Mouse (Mus musculus) CH12.LX (cell line): ENCODE measurements around the gene Gorasp1. TPM values are rescaled to one million over a fixed set of nuclear protein-coding genes. Genes with fewer than 3 reads are reported as not detected.
A peak's percentile ranks its signal among the peaks of the same experiment; 100 is the strongest.

Source experiments
- DNase-seq: peaks from one replicate; pipeline ENCODE4 v3.0.0-alpha.2; 2013; ENCODE audit errors: extremely low read depth
- H3K27ac ChIP-seq: 2 replicates; pipeline ENCODE4 v1.5.1; 2012; ENCODE audit warnings: low read depth, mild to moderate bottlenecking, control low read depth, moderate library complexity; ENCODE audit not compliant: insufficient read depth
- H3K27me3 ChIP-seq: replicated peaks from 2 replicates; pipeline ENCODE3; 2012; ENCODE audit warnings: inconsistent platforms
- H3K36me3 ChIP-seq, 2 experiments: replicated peaks in 1 of 2; 2 replicates each; pipeline versions ENCODE3 to v1.6.1; 2012; ENCODE audit warnings: inconsistent platforms in 1 of 2, low read length in 1 of 2, mild to moderate bottlenecking in 1 of 2, mixed read lengths in 1 of 2, moderate library complexity in 1 of 2; ENCODE audit not compliant: control insufficient read depth in 1 of 2, insufficient read depth in 1 of 2
- H3K4me1 ChIP-seq, 2 experiments: 2 replicates each; pipeline ENCODE4 v1.6.1; 2012; ENCODE audit warnings: inconsistent platforms in 1 of 2, moderate library complexity in 1 of 2; ENCODE audit not compliant: insufficient read depth in 2 of 2, control insufficient read depth in 1 of 2
- H3K4me2 ChIP-seq: 2 replicates; pipeline ENCODE4 v1.6.1; 2012; ENCODE audit warnings: low read depth, mild to moderate bottlenecking, control low read depth; ENCODE audit not compliant: poor library complexity, insufficient read depth, severe bottlenecking
- H3K4me3 ChIP-seq, 3 experiments: fragments of 150-350 bp in 1 of 3; sonication (generic) in 1 of 3; replicated peaks in 1 of 3; 2 replicates each; pipeline versions ENCODE3 to v1.5.1; 2011 to 2012; ENCODE audit warnings: low read depth in 2 of 3, low read length in 2 of 3, mild to moderate bottlenecking in 2 of 3, moderate library complexity in 2 of 3, control low read depth in 1 of 3, improper control_type of control experiment in 1 of 3, inconsistent platforms in 1 of 3, mixed read lengths in 1 of 3; ENCODE audit not compliant: poor library complexity in 1 of 3
- H3K79me2 ChIP-seq: replicated peaks from 2 replicates; pipeline ENCODE4 v1.6.1; 2012; ENCODE audit warnings: mild to moderate bottlenecking, moderate library complexity; ENCODE audit not compliant: control insufficient read depth, poor library complexity, insufficient read depth, severe bottlenecking; ENCODE audit errors: extremely low read depth
- H3K9ac ChIP-seq: 2 replicates; pipeline ENCODE4 v1.6.1; 2012; ENCODE audit warnings: low read depth, mild to moderate bottlenecking, control low read depth, moderate library complexity; ENCODE audit not compliant: insufficient read depth
- H3K9me3 ChIP-seq: replicated peaks from 2 replicates; pipeline ENCODE3; 2012; ENCODE audit warnings: low read length, inconsistent platforms, mixed read lengths
- CHD1 ChIP-seq: IDR thresholded peaks from 2 replicates; pipeline ENCODE4 v1.6.1; 2012; ENCODE audit warnings: low read depth, low read length, improper control_type of control experiment, inconsistent platforms
- CHD2 ChIP-seq: IDR thresholded peaks from 2 replicates; pipeline ENCODE4 v1.6.1; 2011; ENCODE audit warnings: low read length, improper control_type of control experiment
- CTCF ChIP-seq, 2 experiments: IDR thresholded peaks in 1 of 2; conservative IDR thresholded peaks in 1 of 2; 2 replicates each; pipeline ENCODE4 v1.5.1; 2011 to 2012; ENCODE audit warnings: low read depth in 2 of 2, low read length in 2 of 2, improper control_type of control experiment in 1 of 2, inconsistent platforms in 1 of 2, mild to moderate bottlenecking in 1 of 2, moderate library complexity in 1 of 2
- ELF1 ChIP-seq: IDR thresholded peaks from 2 replicates; pipeline ENCODE4 v1.6.1; 2014; ENCODE audit warnings: low read depth, mild to moderate bottlenecking, inconsistent platforms, low read length, improper control_type of control experiment
- EP300 ChIP-seq: IDR thresholded peaks from 2 replicates; pipeline ENCODE4 v1.6.1; 2011; ENCODE audit warnings: low read length, improper control_type of control experiment
- ETS1 ChIP-seq: conservative IDR thresholded peaks from 2 replicates; pipeline ENCODE4 v1.6.1; 2012; ENCODE audit warnings: low read depth, mild to moderate bottlenecking, inconsistent platforms, low read length, improper control_type of control experiment, moderate library complexity
- JUND ChIP-seq: conservative IDR thresholded peaks from 2 replicates; pipeline ENCODE4 v1.6.1; 2011; ENCODE audit warnings: low read depth, low read length, improper control_type of control experiment
- KAT2A ChIP-seq: IDR thresholded peaks from 2 replicates; pipeline ENCODE4 v1.6.1; 2012; ENCODE audit warnings: low read length, improper control_type of control experiment, inconsistent platforms; ENCODE audit not compliant: insufficient replicate concordance
- MXI1 ChIP-seq: IDR thresholded peaks from 2 replicates; pipeline ENCODE4 v1.6.1; 2011; ENCODE audit warnings: mild to moderate bottlenecking, low read depth, low read length, improper control_type of control experiment
- PAX5 ChIP-seq: IDR thresholded peaks from 2 replicates; pipeline ENCODE4 v1.6.1; 2012; ENCODE audit warnings: low read length, inconsistent platforms, mixed read lengths
- POLR2A ChIP-seq: IDR thresholded peaks from 2 replicates; pipeline ENCODE4 v1.6.1; 2011; ENCODE audit warnings: low read depth, mild to moderate bottlenecking, improper control_type of control experiment, low read length
- RCOR1 ChIP-seq: conservative IDR thresholded peaks from 2 replicates; pipeline ENCODE4 v1.6.1; 2012; ENCODE audit warnings: low read depth, mild to moderate bottlenecking, inconsistent platforms, low read length, improper control_type of control experiment
- TBP ChIP-seq: conservative IDR thresholded peaks from 2 replicates; pipeline ENCODE4 v1.6.1; 2011; ENCODE audit warnings: low read depth, low read length, improper control_type of control experiment
- USF1 ChIP-seq: IDR thresholded peaks from 2 replicates; pipeline ENCODE4 v1.6.1; 2014; ENCODE audit warnings: low read depth, mild to moderate bottlenecking, inconsistent platforms, low read length, improper control_type of control experiment
- ZC3H11A ChIP-seq: IDR thresholded peaks from 2 replicates; pipeline ENCODE4 v1.6.1; 2012; ENCODE audit warnings: low read depth, mild to moderate bottlenecking, inconsistent platforms, low read length, improper control_type of control experiment
- ZKSCAN1 ChIP-seq: IDR thresholded peaks from 2 replicates; pipeline ENCODE4 v1.6.1; 2012; ENCODE audit warnings: low read depth, inconsistent platforms, low read length, improper control_type of control experiment, borderline replicate concordance
- ZMIZ1 ChIP-seq: IDR thresholded peaks from 2 replicates; pipeline ENCODE4 v1.6.1; 2012; ENCODE audit warnings: low read depth, mild to moderate bottlenecking, inconsistent platforms, low read length, improper control_type of control experiment
- dilution Hi-C: fragments of 300-500 bp; cut with MboI; formaldehyde crosslinking; loops from 2 replicates; pipeline ENCODE4 v1.14.3; 2020; ENCODE audit warnings: low sequenced_read_pairs; ENCODE audit not compliant: extremely low pct_unique_long_range_greater_than_20kb, extremely low pct_ligation_motif_present
- in situ Hi-C: fragments of 300-500 bp; cut with MboI; formaldehyde crosslinking; loops from 3 replicates; pipeline ENCODE4 v1.14.3; 2019; ENCODE audit warnings: low sequenced_read_pairs, low pct_ligation_motif_present, low pct_unique_long_range_greater_than_20kb, mixed read lengths
- polyA plus RNA-seq: library from polyadenylated mRNA; unstranded; fragments of >175 nt; gene quantifications from 2 replicates; pipeline ENCODE4 v1.2.1, GENCODE M21; 2012; ENCODE audit warnings: low read depth; ENCODE audit not compliant: insufficient read length
- total RNA-seq, 2 experiments: library from RNA; depleted of rRNA; stranded (reverse); fragments of 300-350 nt in 1 of 2; fragments of >200 nt in 1 of 2; gene quantifications; 2 replicates each; pipeline ENCODE4 v1.2.3; 2012 to 2014

The Gorasp1 gene
- total and polyA plus RNA-seq, 3 experiments: 8.7 to 12.6 (median 9.2) TPM

GRCm38 (mm10) chr9:119985881-119986574 is 48.7 kb upstream of the Gorasp1 start:
- no peak overlapping the region for H3K4me2 ChIP-seq
- in situ Hi-C loops: no loop called here
- dilution Hi-C loops: no loop called here

GRCm38 (mm10) chr9:119984536-119985011 is 47.2 kb upstream of the Gorasp1 start, which contains the start of gene Csrnp1:
Gene Csrnp1, minus strand, starts transcription at chr9:119984658.
- dilution Hi-C loops: no loop called here
- no peak for DNase-seq
- H3K4me3 ChIP-seq: peak within 1 kb of the TSS; percentile 73 to 90 (median 79)
- TF ChIP-seq TBP (no peak), ZKSCAN1 (no peak), ELF1 (no peak), ZMIZ1 (no peak), KAT2A (no peak), EP300 (no peak), RCOR1 (no peak), MXI1 (no peak), POLR2A (no peak), PAX5 (no peak), CHD1 (no peak), CTCF (conservative IDR thresholded peaks at IDR 0.05 in 1 of 2, IDR thresholded peaks at IDR 0.05 in 1 of 2; ENCODE audit: low read depth in 2 of 2, low read length in 2 of 2) (no peak), ZC3H11A (no peak), USF1 (no peak), CHD2 (no peak), JUND (no peak), ETS1 (no peak)
- in situ Hi-C loops: no loop called here
- peaks cover 17% of the 10 kb centered on the region for H3K79me2 ChIP-seq
- H3K4me2 ChIP-seq: peak within 1 kb of the TSS; percentile 89
- H3K4me1 ChIP-seq: peaks cover 13 to 50% of the 10 kb centered on the region in 2 experiments
- H3K9ac ChIP-seq: peak within 1 kb of the TSS; percentile 46; the same call in 1 of the 2 replicates
- peak within 1 kb of the TSS; percentile 48 for H3K27ac ChIP-seq
- H3K9me3 ChIP-seq: no peaks in the 10 kb centered on the region
- H3K36me3 ChIP-seq: no peaks in the 10 kb centered on the region
- H3K27me3 ChIP-seq: peaks cover 6% of the 10 kb centered on the region

More at GRCm38 (mm10) chr9:119985881-119986574, 48.7 kb upstream of the Gorasp1 start:
- no peaks in the 10 kb centered on the region for H3K9me3 ChIP-seq
- H3K27me3 ChIP-seq: peaks cover 6% of the 10 kb centered on the region
- H3K36me3 ChIP-seq: no peaks in the 10 kb centered on the region
- H3K27ac ChIP-seq: no peak overlapping the region
- TF ChIP-seq KAT2A (no peak), ZMIZ1 (no peak), ETS1 (no peak)
- DNase-seq: no peak
- H3K4me1 ChIP-seq: peaks cover 5 to 37% of the 10 kb centered on the region in 2 experiments; a peak in 3 of 4 replicates
- peaks cover 3% of the 10 kb centered on the region for H3K79me2 ChIP-seq
- no peak overlapping the region for H3K9ac ChIP-seq
- H3K4me3 ChIP-seq: no peak overlapping the region
